Mouse (Mus musculus) adrenal gland, adult 10 weeks (tissue): ENCODE measurements around the gene Dtx3. TPM values are rescaled to one million over a fixed set of nuclear protein-coding genes. Genes with fewer than 3 reads are reported as not detected.

Experiments used
- polyA plus RNA-seq: library from polyadenylated mRNA; stranded (reverse); fragments of 350-450 nt; fragmentation: Illumina TruSeq; extraction: RNeasy Lipid Tissue Mini Kit (QIAGEN cat#74804); gene quantifications from one replicate; pipeline ENCODE4 v1.2.3, GENCODE M21; 2014; ENCODE audit warnings: low read depth, low replicate concordance

Dtx3 gene
- 3.6 TPM for polyA plus RNA-seq

DNA sequence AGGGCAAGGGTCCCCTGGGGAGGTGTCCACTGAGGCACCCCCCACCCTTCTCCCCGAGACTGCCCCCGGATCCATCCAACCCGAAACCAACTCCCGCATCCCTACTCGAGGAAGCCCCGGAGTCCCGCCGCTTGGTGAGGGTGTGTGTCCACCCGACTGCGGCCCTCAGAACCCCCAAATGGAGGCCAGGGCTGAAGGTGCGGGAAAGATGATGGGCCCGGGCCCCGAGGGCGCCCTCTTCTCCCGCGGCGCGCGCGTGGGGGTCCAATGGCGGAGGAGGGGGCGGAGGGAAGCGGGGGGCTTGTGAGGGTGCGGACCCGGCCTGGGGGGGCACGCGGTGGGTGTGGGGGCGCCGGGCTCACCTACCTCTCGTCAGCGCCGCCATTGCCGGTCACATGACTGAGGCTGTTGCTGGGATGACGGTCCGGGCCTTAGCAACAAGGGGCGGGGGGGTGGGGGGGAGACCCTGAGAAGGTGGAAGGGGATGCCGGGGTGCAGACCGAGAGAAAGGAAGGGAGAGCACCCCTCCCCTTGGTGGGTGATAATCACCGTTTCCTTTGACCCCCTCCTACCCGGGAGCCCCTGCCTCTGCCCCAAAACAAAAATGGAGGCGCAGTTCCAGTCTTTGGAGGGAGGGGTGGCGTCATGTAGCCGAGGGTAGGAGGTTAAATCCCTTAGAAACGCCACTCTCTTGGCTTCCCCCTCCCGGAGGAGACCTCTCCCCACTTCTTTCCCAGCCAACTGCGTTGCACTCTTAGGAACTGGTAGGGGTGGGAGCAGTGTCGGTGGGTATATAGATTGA is at the start of gene Dtx3:
Gene Dtx3 (minus strand): TSS at position 401 of the 802 bp plus-strand sequence.

GRCm38 (mm10) chr10:127211414-127211854 is 15.9 kb upstream of the Dtx3 start, which contains the start of gene Pip4k2c:
Gene Pip4k2c, minus strand, starts transcription at chr10:127211585.

DNA sequence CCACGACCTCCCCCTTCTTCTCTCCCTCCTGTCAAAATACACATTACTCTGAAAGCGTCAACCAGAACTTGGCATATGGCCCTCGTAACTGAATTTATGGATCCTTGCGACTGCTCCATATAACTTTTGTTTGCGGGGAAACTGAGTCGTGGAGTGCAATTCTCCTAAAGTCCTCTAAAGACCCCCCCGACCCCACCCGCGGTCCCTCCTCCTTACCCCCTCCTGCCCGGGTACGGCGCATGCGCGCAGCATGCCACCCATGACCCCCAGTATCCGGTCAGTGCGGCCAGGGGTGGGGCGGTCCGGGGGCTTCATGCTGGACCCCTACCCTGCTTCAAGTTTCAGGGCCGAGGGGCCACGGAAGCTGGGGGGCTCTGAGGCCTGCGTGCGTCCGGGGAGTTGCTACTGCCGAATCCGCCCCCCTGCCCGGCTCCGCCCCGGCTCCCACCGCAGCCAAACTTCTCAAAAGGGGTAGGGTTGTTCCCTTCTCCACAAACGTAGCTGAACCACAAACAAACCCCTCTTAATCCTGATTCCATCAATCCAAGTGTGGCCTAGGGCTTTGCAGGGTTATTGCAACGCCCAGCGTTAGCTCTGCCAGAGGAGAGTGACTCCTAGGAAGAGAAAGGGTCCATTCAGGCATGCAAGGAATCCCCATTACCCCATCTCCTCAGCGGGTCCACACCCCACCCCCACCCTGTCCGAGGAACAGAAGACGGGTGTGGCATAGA is 5.7 kb downstream of the Dtx3 start, which contains the start of gene Arhgef25:
Gene Arhgef25 (minus strand): TSS at position 433 of the 731 bp plus-strand sequence.

GRCm38 (mm10) chr10:127179871-127180694 is 15.4 kb downstream of the Dtx3 start, which contains the start of gene Slc26a10:
Gene Slc26a10, minus strand, starts transcription at chr10:127180645.

GRCm38 (mm10) chr10:127164631-127165353 is 30.7 kb downstream of the Dtx3 start, which contains the start of gene B4galnt1:
Gene B4galnt1, plus strand, starts transcription at chr10:127165225.

Other genes starting within 250 kb of the Dtx3 start
- 27.4 TPM for gene Ctdsp2, start 217.0 kb downstream of the Dtx3 start, polyA plus RNA-seq
- gene Avil, start 195.0 kb downstream of the Dtx3 start, polyA plus RNA-seq, result not detected
- 13.6 TPM for gene Tsfm, start 164.9 kb downstream of the Dtx3 start, polyA plus RNA-seq
- 5.9 TPM for gene Mettl1, start 154.3 kb downstream of the Dtx3 start, polyA plus RNA-seq
- gene Eef1akmt3, start 154.2 kb downstream of the Dtx3 start, polyA plus RNA-seq, result 0.29 TPM
- gene Cyp27b1, start 147.5 kb downstream of the Dtx3 start, polyA plus RNA-seq, result not detected
- 2.4 TPM for gene March9, start 135.5 kb downstream of the Dtx3 start, polyA plus RNA-seq
- gene Cdk4, start 132.2 kb downstream of the Dtx3 start, polyA plus RNA-seq, result 24.3 TPM
- 92.2 TPM for gene Tspan31, start 125.5 kb downstream of the Dtx3 start, polyA plus RNA-seq
- 0.35 TPM for gene Agap2, start 120.4 kb downstream of the Dtx3 start, polyA plus RNA-seq
- 15.0 TPM for gene Os9, start 74.6 kb downstream of the Dtx3 start, polyA plus RNA-seq
- gene B4galnt1, start 30.5 kb downstream of the Dtx3 start, polyA plus RNA-seq, result 0.47 TPM
- gene Slc26a10, start 15.1 kb downstream of the Dtx3 start, polyA plus RNA-seq, result not detected
- 8.0 TPM for gene Arhgef25, start 5.6 kb downstream of the Dtx3 start, polyA plus RNA-seq
- 18.3 TPM for gene Pip4k2c, start 15.9 kb upstream of the Dtx3 start, polyA plus RNA-seq
- gene Kif5a, start 67.6 kb upstream of the Dtx3 start, polyA plus RNA-seq, result 1.8 TPM
- gene Dctn2, start 70.6 kb upstream of the Dtx3 start, polyA plus RNA-seq, result 26.5 TPM
- gene Mbd6, start 93.3 kb upstream of the Dtx3 start, polyA plus RNA-seq, result 2.2 TPM
- 18.8 TPM for gene Mars, start 116.1 kb upstream of the Dtx3 start, polyA plus RNA-seq
- gene Arhgap9, start 126.2 kb upstream of the Dtx3 start, polyA plus RNA-seq, result 0.70 TPM
- not detected for gene Gli1, start 146.2 kb upstream of the Dtx3 start, polyA plus RNA-seq
- gene Inhbe, start 158.7 kb upstream of the Dtx3 start, polyA plus RNA-seq, result not detected
- gene Inhbc, start 174.7 kb upstream of the Dtx3 start, polyA plus RNA-seq, result not detected
- gene R3hdm2, start 184.6 kb upstream of the Dtx3 start, polyA plus RNA-seq, result 216 TPM